Mouse (Mus musculus) midbrain, embryonic 14.5 days (tissue): Measurements from ENCODE around the gene Myh7b. TPM values are rescaled to one million over a fixed set of nuclear protein-coding genes. Genes with fewer than 3 reads are reported as not detected.

ENCODE experiments used
- ATAC-seq: fragments of 200-750 bp; cut with Nextera tagmentation; 2 replicates; pipeline ENCODE4 v1.8.0; 2017; ENCODE audit warnings: moderate number of reproducible peaks, moderate library complexity; ENCODE audit not compliant: low FRiP score, low TSS enrichment
- DNase-seq: peaks from one replicate; pipeline ENCODE4 v3.0.0-alpha.2; 2015
- H3K27ac ChIP-seq: fragments of 300-500 bp; sonication (generic); replicated peaks from 2 replicates; pipeline ENCODE4 v1.5.1; 2014; ENCODE audit warnings: mild to moderate bottlenecking, low read depth, low read length, moderate library complexity
- H3K27me3 ChIP-seq: fragments of 300-500 bp; sonication (generic); 2 replicates; pipeline ENCODE4 v1.6.1; 2014; ENCODE audit warnings: low read length, control low read depth, mixed read lengths; ENCODE audit not compliant: control insufficient read depth, insufficient read depth
- H3K36me3 ChIP-seq: fragments of 300-500 bp; sonication (generic); 2 replicates; pipeline ENCODE4 v1.6.1; 2014; ENCODE audit warnings: low read length, control low read depth; ENCODE audit not compliant: control insufficient read depth, insufficient read depth
- H3K4me1 ChIP-seq: fragments of 300-500 bp; sonication (generic); 2 replicates; pipeline ENCODE4 v1.6.1; 2014; ENCODE audit warnings: mild to moderate bottlenecking, antibody characterized with exemption, low read length, control low read depth; ENCODE audit not compliant: control insufficient read depth, insufficient read depth
- H3K4me2 ChIP-seq: fragments of 300-500 bp; sonication (generic); 2 replicates; pipeline ENCODE4 v1.6.1; 2014; ENCODE audit warnings: mild to moderate bottlenecking, low read length, moderate library complexity
- H3K4me3 ChIP-seq: fragments of 300-500 bp; sonication (generic); replicated peaks from 2 replicates; pipeline ENCODE4 v1.5.1; 2014; ENCODE audit warnings: low read depth, low read length
- H3K9ac ChIP-seq: fragments of 300-500 bp; sonication (generic); replicated peaks from 2 replicates; pipeline ENCODE4 v1.6.1; 2014; ENCODE audit warnings: mild to moderate bottlenecking, low read length, moderate library complexity
- H3K9me3 ChIP-seq: fragments of 300-500 bp; sonication (generic); 2 replicates; pipeline ENCODE4 v1.6.1; 2016; ENCODE audit warnings: low read length, control low read depth, mixed read lengths; ENCODE audit not compliant: control insufficient read depth
- WGBS: fragments of 180-500 bp; shearing (Covaris S2); extraction: QIAGEN DNeasy Blood & Tissue Kit; methylation state at CpG from one replicate; pipeline ENCODE4 v1.1.7; 2014; 5-methylcytosine and 5-hydroxymethylcytosine counted together
- microRNA counts: library from miRNA; unstranded; fragments of <30 nt; microRNA quantifications from one replicate; lab custom pipeline; 2016
- microRNA-seq: library from miRNA; unstranded; fragments of <30 nt; microRNA quantifications from one replicate; pipeline ENCODE4, GENCODE M21; 2016
- polyA plus RNA-seq: library from polyadenylated mRNA; unstranded; fragments of >200 nt; fragmentation: Nextera tagmentation; extraction: Ambion mirVana; gene quantifications from 2 replicates; pipeline ENCODE4 v1.2.1, GENCODE M21; 2014

The Myh7b gene
- polyA plus RNA-seq, 1 experiment from 2014 or later = 0.64 TPM

DNA sequence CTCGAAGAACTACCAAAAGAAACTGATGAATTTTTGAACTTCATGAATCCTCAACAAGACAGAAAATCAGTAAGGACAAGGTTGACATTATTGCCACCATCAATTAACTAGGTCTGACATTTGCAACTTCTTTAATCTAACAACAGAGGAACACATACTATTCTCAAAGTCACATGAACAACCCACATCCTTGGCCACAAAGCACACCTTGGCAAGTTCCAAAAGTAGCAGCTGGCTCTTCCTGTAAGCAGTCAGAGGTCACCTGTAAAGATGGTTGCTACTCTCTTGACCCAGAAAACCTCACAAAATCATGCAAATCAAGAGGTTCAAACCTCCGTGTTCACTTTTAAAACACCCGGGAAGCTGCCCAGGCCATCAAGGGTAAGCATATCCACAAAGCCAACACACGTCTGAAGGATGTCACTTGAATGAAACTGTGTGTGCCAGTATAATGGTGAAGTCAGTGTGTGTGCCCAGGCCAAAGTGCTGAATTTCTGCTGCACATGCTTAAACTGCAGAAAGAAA is 68.6 kb downstream of the Myh7b start:
- ATAC-seq (no peak), DNase-seq (no peak)
- Histone ChIP-seq H3K36me3 (peaks cover 4% of the 10 kb centered on the region; the same call in 1 of the 2 replicates), H3K4me3 (no peak overlapping the region), H3K27ac (no peak overlapping the region), H3K27me3 (no peaks in the 10 kb centered on the region), H3K4me2 (no peak overlapping the region), H3K4me1 (no peaks in the 10 kb centered on the region), H3K9me3 (no peaks in the 10 kb centered on the region), H3K9ac (no peak overlapping the region)
- WGBS = 90% methylated on average over 4 of the region's 4 CpGs

DNA sequence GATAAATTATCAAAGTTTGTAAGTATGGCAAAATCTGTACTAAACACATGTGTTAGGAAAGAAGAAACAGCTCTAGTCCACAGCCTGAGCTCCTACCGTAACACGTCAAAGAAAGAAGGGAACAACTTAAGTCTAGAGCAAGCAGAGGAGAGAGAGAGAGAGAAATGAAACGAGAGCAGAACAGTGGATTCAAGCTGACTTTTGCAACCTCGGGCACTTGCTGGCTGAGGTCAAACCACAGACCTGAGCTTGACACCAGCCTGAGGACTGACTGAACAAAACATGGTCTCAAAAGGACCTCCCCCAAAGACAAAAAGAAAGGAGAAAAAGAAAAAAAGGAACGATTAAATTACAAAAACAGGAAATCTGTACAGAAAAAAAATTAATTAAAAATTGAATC is 69.6 kb downstream of the Myh7b start:
- H3K27ac ChIP-seq = no peak overlapping the region
- no peaks in the 10 kb centered on the region for H3K4me1 ChIP-seq
- WGBS = 86% methylated on average over 5 of the region's 5 CpGs
- H3K36me3 ChIP-seq = peaks cover 6% of the 10 kb centered on the region
- no peaks in the 10 kb centered on the region for H3K27me3 ChIP-seq
- no peaks in the 10 kb centered on the region for H3K9me3 ChIP-seq
- H3K4me2 ChIP-seq = no peak overlapping the region
- no peak overlapping the region for H3K9ac ChIP-seq
- DNase-seq (no peak), ATAC-seq (no peak)
- no peak overlapping the region for H3K4me3 ChIP-seq

DNA sequence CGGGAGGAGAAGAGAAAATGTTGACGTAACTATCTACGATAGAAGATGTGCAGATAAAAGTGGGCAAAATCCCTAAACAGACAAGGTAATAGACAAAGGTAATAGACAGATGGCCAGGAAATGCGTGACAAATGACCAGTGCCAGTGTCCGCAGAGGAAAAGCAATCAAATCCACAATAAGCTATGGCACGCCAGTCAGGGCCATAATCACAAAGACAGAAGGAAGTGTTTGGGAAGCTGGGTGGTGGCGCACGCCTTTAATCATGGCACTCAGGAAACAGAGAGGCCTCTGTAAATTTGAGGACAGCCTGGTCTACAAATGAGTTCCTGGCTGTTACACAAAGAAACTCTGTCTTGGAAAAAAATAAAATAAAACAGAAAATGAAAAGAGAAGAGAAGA is 70.2 kb downstream of the Myh7b start:
- Histone ChIP-seq H3K4me2 (no peak overlapping the region), H3K36me3 (peaks cover 9% of the 10 kb centered on the region)
- 79% methylated on average over 8 of the region's 8 CpGs for WGBS

DNA sequence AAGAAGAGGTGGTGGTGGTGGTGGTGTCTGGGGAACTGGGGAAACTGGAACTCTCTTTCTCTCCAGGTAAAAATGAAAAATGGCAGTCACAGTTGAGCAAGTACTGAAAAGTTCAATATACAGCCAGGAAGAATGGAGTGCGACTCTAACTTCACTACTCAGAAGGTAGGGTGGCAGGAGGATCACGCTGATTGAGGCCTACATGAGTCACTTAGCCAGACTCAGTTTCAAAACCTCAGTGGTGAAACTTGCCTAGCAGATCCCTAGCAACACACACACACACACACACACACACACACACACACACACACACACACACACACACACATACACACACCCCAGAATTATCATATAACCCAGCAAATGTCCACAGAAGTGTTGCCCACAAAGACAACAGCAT is 70.9 kb downstream of the Myh7b start:
- Histone ChIP-seq H3K9me3 (no peaks in the 10 kb centered on the region), H3K4me3 (no peak overlapping the region), H3K36me3 (peaks cover 9% of the 10 kb centered on the region), H3K4me1 (no peaks in the 10 kb centered on the region), H3K27ac (no peak overlapping the region), H3K9ac (no peak overlapping the region), H3K4me2 (no peak overlapping the region), H3K27me3 (no peaks in the 10 kb centered on the region)
- 86% methylated on average over 2 of the region's 2 CpGs for WGBS
- ATAC-seq (no peak), DNase-seq (no peak)

More for the DNA sequence above, 70.2 kb downstream of the Myh7b start:
- no peaks in the 10 kb centered on the region for H3K4me1 ChIP-seq
- H3K4me3 ChIP-seq = no peak overlapping the region
- no peak overlapping the region for H3K27ac ChIP-seq
- H3K9ac ChIP-seq = no peak overlapping the region
- H3K27me3 ChIP-seq = no peaks in the 10 kb centered on the region
- no peaks in the 10 kb centered on the region for H3K9me3 ChIP-seq
- DNase-seq = no peak
- no peak for ATAC-seq

DNA sequence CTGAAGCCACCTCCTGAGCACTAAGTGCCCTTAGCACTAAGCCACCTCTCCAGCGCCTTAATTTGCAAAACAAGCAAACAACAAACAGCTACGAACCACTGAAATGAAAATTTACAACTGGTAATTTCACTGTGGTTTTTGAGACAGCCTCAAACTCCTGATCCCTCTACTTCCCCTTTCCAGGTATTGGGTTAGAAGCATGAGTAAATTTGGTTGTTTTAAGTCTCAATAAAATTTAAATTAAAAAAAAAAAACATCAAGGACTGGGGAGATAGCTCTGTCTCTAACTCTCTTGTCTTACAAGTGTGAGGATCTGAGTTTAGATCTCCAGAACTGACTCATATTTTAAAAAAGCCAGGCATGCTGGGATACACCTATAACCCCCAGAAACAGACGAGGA is 72.1 kb downstream of the Myh7b start:
- peaks cover 16% of the 10 kb centered on the region for H3K36me3 ChIP-seq
- H3K9me3 ChIP-seq = no peaks in the 10 kb centered on the region
- H3K27ac ChIP-seq = no peak overlapping the region
- H3K9ac ChIP-seq = no peak overlapping the region
- ATAC-seq (no peak), DNase-seq (no peak)
- H3K4me2 ChIP-seq = no peak overlapping the region
- no peak overlapping the region for H3K4me3 ChIP-seq
- H3K4me1 ChIP-seq = no peaks in the 10 kb centered on the region
- H3K27me3 ChIP-seq = no peaks in the 10 kb centered on the region
- WGBS = 71% methylated on average over 3 of the region's 3 CpGs

DNA sequence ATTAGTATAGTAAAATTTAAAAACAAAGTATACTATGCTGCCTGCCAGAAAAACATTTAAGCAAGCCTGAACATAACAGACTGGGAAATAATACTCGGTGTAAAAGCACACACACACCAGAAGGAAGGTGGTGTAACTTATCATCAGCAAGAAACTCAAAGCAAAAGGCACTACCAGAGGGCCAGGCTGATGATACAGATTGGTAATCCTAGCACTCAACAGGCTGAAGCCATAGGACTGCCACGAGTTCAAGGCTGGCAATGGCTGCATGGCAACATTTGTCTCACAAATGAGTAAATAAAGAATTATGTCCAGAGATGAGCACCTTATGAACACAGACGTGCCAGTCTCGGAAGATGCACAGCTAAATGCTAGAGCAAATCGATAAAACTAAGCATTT is 72.8 kb downstream of the Myh7b start:
- 97% methylated on average over 5 of the region's 5 CpGs for WGBS
- peaks cover 16% of the 10 kb centered on the region for H3K36me3 ChIP-seq
- H3K4me3 ChIP-seq = no peak overlapping the region
- ATAC-seq = no peak
- H3K9ac ChIP-seq = no peak overlapping the region
- H3K4me1 ChIP-seq = no peaks in the 10 kb centered on the region
- no peak overlapping the region for H3K27ac ChIP-seq
- no peaks in the 10 kb centered on the region for H3K9me3 ChIP-seq
- H3K4me2 ChIP-seq = no peak overlapping the region
- no peak for DNase-seq
- no peaks in the 10 kb centered on the region for H3K27me3 ChIP-seq

MicroRNAs within 50 kb of the gene (microRNA counts, 519-probe panel; counts per million panel counts)
- microRNA mmu-miR-499 (lab: Ali Mortazavi, UCI) = not detected

Small RNA genes within 50 kb of the gene (microRNA-seq; reads per million reads assigned to microRNA genes)
- 3.2 reads per million, percentile 21 among the genes with 10 or more reads in this experiment for gene Mir499

Other genes with a start within 250 kb of the Myh7b start
- 82.5 and 98.6 TPM in 2 replicates for gene Trp53inp2, start 230.2 kb upstream of the Myh7b start, polyA plus RNA-seq
- gene Ncoa6, start 137.3 kb upstream of the Myh7b start, polyA plus RNA-seq = 36.6 and 41.5 TPM in 2 replicates
- 22.4 and 25.7 TPM in 2 replicates for gene Acss2, start 93.3 kb upstream of the Myh7b start, polyA plus RNA-seq
- 41.1 and 43.2 TPM in 2 replicates for gene Ggt7, start 93.0 kb upstream of the Myh7b start, polyA plus RNA-seq
- gene Gss, start 18.4 kb upstream of the Myh7b start, polyA plus RNA-seq = 14.8 and 15.2 TPM in 2 replicates
- gene Trpc4ap, start 81.2 kb downstream of the Myh7b start, polyA plus RNA-seq = 154 and 171 TPM in 2 replicates
- 42.6 and 47.2 TPM in 2 replicates for gene Edem2, start 118.3 kb downstream of the Myh7b start, polyA plus RNA-seq
- not detected in 2 replicates for gene Gm17581, start 124.7 kb downstream of the Myh7b start, polyA plus RNA-seq
- gene Procr, start 139.9 kb downstream of the Myh7b start, polyA plus RNA-seq = 1.1 and 2.3 TPM in 2 replicates
- 17.7 and 24.6 TPM in 2 replicates for gene Mmp24, start 164.1 kb downstream of the Myh7b start, polyA plus RNA-seq
- 25.5 and 38.5 TPM in 2 replicates for gene BC029722, start 208.2 kb downstream of the Myh7b start, polyA plus RNA-seq
- gene Eif6, start 215.7 kb downstream of the Myh7b start, polyA plus RNA-seq = 129 and 134 TPM in 2 replicates
- gene Fam83c, start 223.6 kb downstream of the Myh7b start, polyA plus RNA-seq = 0.38 and 0.41 TPM in 2 replicates